Mouse (Mus musculus): ENCODE measurements around the gene Olfr635. TPM values are rescaled to one million over a fixed set of nuclear protein-coding genes. Genes with fewer than 3 reads are reported as not detected.

Olfr635 gene
- not detected for polyA plus RNA-seq (2014; fragmentation: Illumina TruSeq; extraction: RNeasy Lipid Tissue Mini Kit (QIAGEN cat#74804); ENCODE audit: insufficient read depth, low read depth, low replicate concordance)

GRCm38 (mm10) chr7:103970852-103971251, at the start of gene Olfr635:
Gene Olfr635 (plus strand): TSS chr7:103971152.

DNA sequence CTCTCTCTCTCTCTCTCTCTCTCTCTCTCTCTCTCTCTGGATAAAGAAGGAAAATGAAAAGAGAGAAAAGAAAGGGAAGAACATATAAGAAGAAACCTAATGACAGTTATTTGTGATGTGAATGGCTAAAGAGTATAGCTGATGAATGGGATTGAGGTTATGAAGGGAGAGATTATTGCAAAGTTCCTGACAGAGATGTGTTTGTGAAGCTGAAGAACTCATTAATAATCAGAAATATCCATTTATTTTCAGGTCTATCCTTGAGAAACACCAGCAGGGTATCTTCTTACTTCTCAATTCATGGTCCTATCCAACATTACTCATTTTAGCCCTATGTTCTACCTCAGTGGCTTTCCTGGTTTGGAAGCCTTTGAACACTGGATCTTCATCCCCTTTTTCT, 42.4 kb upstream of the Olfr635 start, which contains the start of gene Olfr631:
Olfr631 (plus strand) TSS at position 301 of the 400 bp plus-strand sequence.

GRCm38 (mm10) chr7:103934264-103934663, 36.7 kb upstream of the Olfr635 start, which contains the start of gene Olfr632:
Gene Olfr632 (plus strand): TSS chr7:103934347.

GRCm38 (mm10) chr7:103944137-103944536, 26.8 kb upstream of the Olfr635 start, which contains the start of gene Olfr633:
Gene Olfr633 (plus strand): TSS chr7:103944437.

GRCm38 (mm10) chr7:103998446-103998845, 27.5 kb downstream of the Olfr635 start, which contains the start of gene Olfr638:
Gene Olfr638 (plus strand): TSS chr7:103998746.

DNA sequence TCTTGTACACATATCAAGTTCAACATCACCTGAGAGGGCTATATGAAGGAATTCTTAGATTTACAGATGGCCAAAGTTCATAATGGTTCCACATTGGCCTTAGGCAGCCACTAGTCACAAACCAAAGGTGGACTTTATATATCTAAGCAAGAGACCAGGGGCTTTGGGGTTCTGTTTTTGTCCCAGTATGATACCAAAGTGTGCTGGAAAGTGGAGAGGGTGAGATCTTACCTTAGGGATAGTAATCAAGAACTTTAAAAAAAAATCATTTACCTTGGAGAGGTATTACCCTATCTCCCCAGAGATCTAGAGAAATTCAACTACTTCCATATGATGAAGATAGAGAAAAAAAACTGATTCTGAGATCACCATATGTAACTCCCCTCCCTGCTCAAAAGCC, 46.3 kb downstream of the Olfr635 start, which contains the start of gene Olfr639:
Olfr639 (minus strand) TSS at position 101 of the 400 bp plus-strand sequence.

DNA sequence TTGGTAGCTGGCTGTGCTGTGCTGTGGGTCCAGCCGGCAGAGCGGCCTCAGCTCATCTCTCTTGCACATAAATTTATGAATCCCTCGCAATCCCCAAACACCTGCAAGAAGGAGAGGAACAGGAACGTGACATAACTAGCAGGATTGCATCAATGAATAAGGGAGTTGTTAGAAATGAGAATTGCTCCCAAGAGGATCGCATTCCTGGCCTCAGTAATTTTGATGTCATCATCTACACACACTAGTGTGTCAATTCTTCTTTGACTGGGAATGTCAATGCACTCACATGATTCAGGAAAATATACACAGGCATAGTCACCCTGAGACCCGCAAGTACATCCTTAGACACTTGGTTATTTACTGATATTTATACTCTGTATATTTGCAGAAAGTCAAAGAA, 54.5 kb downstream of the Olfr635 start, which contains the start of gene Olfr640:
Olfr640 (minus strand) TSS at position 101 of the 400 bp plus-strand sequence.

DNA sequence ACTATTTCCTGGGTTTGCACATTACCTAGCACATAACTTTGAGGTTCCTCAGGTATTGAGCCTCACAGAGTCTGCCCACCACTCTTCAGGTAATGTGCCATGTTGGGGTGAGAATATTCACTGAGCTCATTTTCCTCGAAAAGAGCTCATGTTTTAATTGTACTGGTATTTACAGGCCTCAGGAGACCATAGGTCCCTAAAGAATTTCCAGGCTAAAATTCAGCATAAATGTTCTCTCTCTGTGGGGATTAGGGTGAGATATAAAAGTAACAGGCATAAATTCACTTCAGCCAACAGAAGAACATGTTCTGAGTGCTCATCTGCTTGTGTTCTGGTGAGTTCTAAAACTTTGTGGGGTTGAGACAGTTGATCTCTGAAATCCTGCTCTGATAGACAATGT, 64.2 kb downstream of the Olfr635 start, which contains the start of gene Olfr641:
Olfr641 (plus strand) TSS at position 301 of the 400 bp plus-strand sequence.

Other genes starting within 250 kb of the Olfr635 start
- gene Olfr628, start 240.8 kb upstream of the Olfr635 start, polyA plus RNA-seq (2014; fragmentation: Illumina TruSeq; extraction: RNeasy Lipid Tissue Mini Kit (QIAGEN cat#74804); ENCODE audit: insufficient read depth, low read depth, low replicate concordance): not detected
- not detected for gene Olfr629, start 226.2 kb upstream of the Olfr635 start, polyA plus RNA-seq (2014; fragmentation: Illumina TruSeq; extraction: RNeasy Lipid Tissue Mini Kit (QIAGEN cat#74804); ENCODE audit: insufficient read depth, low read depth, low replicate concordance)
- gene Olfr630, start 213.8 kb upstream of the Olfr635 start, polyA plus RNA-seq (2014; fragmentation: Illumina TruSeq; extraction: RNeasy Lipid Tissue Mini Kit (QIAGEN cat#74804); ENCODE audit: insufficient read depth, low read depth, low replicate concordance): not detected
- gene Olfr69, start 199.6 kb upstream of the Olfr635 start, polyA plus RNA-seq (2014; fragmentation: Illumina TruSeq; extraction: RNeasy Lipid Tissue Mini Kit (QIAGEN cat#74804); ENCODE audit: insufficient read depth, low read depth, low replicate concordance): not detected
- not detected for gene Olfr68, start 191.5 kb upstream of the Olfr635 start, polyA plus RNA-seq (2014; fragmentation: Illumina TruSeq; extraction: RNeasy Lipid Tissue Mini Kit (QIAGEN cat#74804); ENCODE audit: insufficient read depth, low read depth, low replicate concordance)
- not detected for gene Olfr67, start 179.3 kb upstream of the Olfr635 start, polyA plus RNA-seq (2014; fragmentation: Illumina TruSeq; extraction: RNeasy Lipid Tissue Mini Kit (QIAGEN cat#74804); ENCODE audit: insufficient read depth, low read depth, low replicate concordance)
- gene Hbb-bt, start 157.2 kb upstream of the Olfr635 start, polyA plus RNA-seq (2014; fragmentation: Illumina TruSeq; extraction: RNeasy Lipid Tissue Mini Kit (QIAGEN cat#74804); ENCODE audit: insufficient read depth, low read depth, low replicate concordance): 3,244 TPM
- 22,942 TPM for gene Hbb-bs, start 143.1 kb upstream of the Olfr635 start, polyA plus RNA-seq (2014; fragmentation: Illumina TruSeq; extraction: RNeasy Lipid Tissue Mini Kit (QIAGEN cat#74804); ENCODE audit: insufficient read depth, low read depth, low replicate concordance)
- not detected for gene Hbb-bh2, start 130.6 kb upstream of the Olfr635 start, polyA plus RNA-seq (2014; fragmentation: Illumina TruSeq; extraction: RNeasy Lipid Tissue Mini Kit (QIAGEN cat#74804); ENCODE audit: insufficient read depth, low read depth, low replicate concordance)
- gene Hbb-bh1, start 128.0 kb upstream of the Olfr635 start, polyA plus RNA-seq (2014; fragmentation: Illumina TruSeq; extraction: RNeasy Lipid Tissue Mini Kit (QIAGEN cat#74804); ENCODE audit: insufficient read depth, low read depth, low replicate concordance): not detected
- not detected for gene Hbb-y, start 117.9 kb upstream of the Olfr635 start, polyA plus RNA-seq (2014; fragmentation: Illumina TruSeq; extraction: RNeasy Lipid Tissue Mini Kit (QIAGEN cat#74804); ENCODE audit: insufficient read depth, low read depth, low replicate concordance)
- not detected for gene Olfr66, start 84.9 kb upstream of the Olfr635 start, polyA plus RNA-seq (2014; fragmentation: Illumina TruSeq; extraction: RNeasy Lipid Tissue Mini Kit (QIAGEN cat#74804); ENCODE audit: insufficient read depth, low read depth, low replicate concordance)
- gene Olfr64, start 76.7 kb upstream of the Olfr635 start, polyA plus RNA-seq (2014; fragmentation: Illumina TruSeq; extraction: RNeasy Lipid Tissue Mini Kit (QIAGEN cat#74804); ENCODE audit: insufficient read depth, low read depth, low replicate concordance): not detected
- gene Olfr65, start 67.7 kb upstream of the Olfr635 start, polyA plus RNA-seq (2014; fragmentation: Illumina TruSeq; extraction: RNeasy Lipid Tissue Mini Kit (QIAGEN cat#74804); ENCODE audit: insufficient read depth, low read depth, low replicate concordance): not detected
- not detected for gene Olfr631, start 42.3 kb upstream of the Olfr635 start, polyA plus RNA-seq (2014; fragmentation: Illumina TruSeq; extraction: RNeasy Lipid Tissue Mini Kit (QIAGEN cat#74804); ENCODE audit: insufficient read depth, low read depth, low replicate concordance)
- gene Olfr632, start 36.8 kb upstream of the Olfr635 start, polyA plus RNA-seq (2014; fragmentation: Illumina TruSeq; extraction: RNeasy Lipid Tissue Mini Kit (QIAGEN cat#74804); ENCODE audit: insufficient read depth, low read depth, low replicate concordance): not detected
- gene Olfr633, start 26.7 kb upstream of the Olfr635 start, polyA plus RNA-seq (2014; fragmentation: Illumina TruSeq; extraction: RNeasy Lipid Tissue Mini Kit (QIAGEN cat#74804); ENCODE audit: insufficient read depth, low read depth, low replicate concordance): not detected
- gene Olfr638, start 27.6 kb downstream of the Olfr635 start, polyA plus RNA-seq (2014; fragmentation: Illumina TruSeq; extraction: RNeasy Lipid Tissue Mini Kit (QIAGEN cat#74804); ENCODE audit: insufficient read depth, low read depth, low replicate concordance): not detected
- gene Olfr639, start 46.2 kb downstream of the Olfr635 start, polyA plus RNA-seq (2014; fragmentation: Illumina TruSeq; extraction: RNeasy Lipid Tissue Mini Kit (QIAGEN cat#74804); ENCODE audit: insufficient read depth, low read depth, low replicate concordance): not detected
- not detected for gene Olfr640, start 54.4 kb downstream of the Olfr635 start, polyA plus RNA-seq (2014; fragmentation: Illumina TruSeq; extraction: RNeasy Lipid Tissue Mini Kit (QIAGEN cat#74804); ENCODE audit: insufficient read depth, low read depth, low replicate concordance)
- gene Olfr641, start 64.3 kb downstream of the Olfr635 start, polyA plus RNA-seq (2014; fragmentation: Illumina TruSeq; extraction: RNeasy Lipid Tissue Mini Kit (QIAGEN cat#74804); ENCODE audit: insufficient read depth, low read depth, low replicate concordance): not detected
- not detected for gene Olfr642, start 81.5 kb downstream of the Olfr635 start, polyA plus RNA-seq (2014; fragmentation: Illumina TruSeq; extraction: RNeasy Lipid Tissue Mini Kit (QIAGEN cat#74804); ENCODE audit: insufficient read depth, low read depth, low replicate concordance)
- not detected for gene 4930516K23Rik, start 90.3 kb downstream of the Olfr635 start, polyA plus RNA-seq (2014; fragmentation: Illumina TruSeq; extraction: RNeasy Lipid Tissue Mini Kit (QIAGEN cat#74804); ENCODE audit: insufficient read depth, low read depth, low replicate concordance)
- not detected for gene Olfr644, start 100.7 kb downstream of the Olfr635 start, polyA plus RNA-seq (2014; fragmentation: Illumina TruSeq; extraction: RNeasy Lipid Tissue Mini Kit (QIAGEN cat#74804); ENCODE audit: insufficient read depth, low read depth, low replicate concordance)
- gene Olfr645, start 114.3 kb downstream of the Olfr635 start, polyA plus RNA-seq (2014; fragmentation: Illumina TruSeq; extraction: RNeasy Lipid Tissue Mini Kit (QIAGEN cat#74804); ENCODE audit: insufficient read depth, low read depth, low replicate concordance): not detected
- not detected for gene Olfr646, start 133.7 kb downstream of the Olfr635 start, polyA plus RNA-seq (2014; fragmentation: Illumina TruSeq; extraction: RNeasy Lipid Tissue Mini Kit (QIAGEN cat#74804); ENCODE audit: insufficient read depth, low read depth, low replicate concordance)
- not detected for gene Ubqln5, start 158.7 kb downstream of the Olfr635 start, polyA plus RNA-seq (2014; fragmentation: Illumina TruSeq; extraction: RNeasy Lipid Tissue Mini Kit (QIAGEN cat#74804); ENCODE audit: insufficient read depth, low read depth, low replicate concordance)
- not detected for gene Olfr643, start 166.3 kb downstream of the Olfr635 start, polyA plus RNA-seq (2014; fragmentation: Illumina TruSeq; extraction: RNeasy Lipid Tissue Mini Kit (QIAGEN cat#74804); ENCODE audit: insufficient read depth, low read depth, low replicate concordance)
- gene Ubqln3, start 172.1 kb downstream of the Olfr635 start, polyA plus RNA-seq (2014; fragmentation: Illumina TruSeq; extraction: RNeasy Lipid Tissue Mini Kit (QIAGEN cat#74804); ENCODE audit: insufficient read depth, low read depth, low replicate concordance): not detected
- not detected for gene Ubqlnl, start 179.4 kb downstream of the Olfr635 start, polyA plus RNA-seq (2014; fragmentation: Illumina TruSeq; extraction: RNeasy Lipid Tissue Mini Kit (QIAGEN cat#74804); ENCODE audit: insufficient read depth, low read depth, low replicate concordance)
- gene Olfm5, start 193.7 kb downstream of the Olfr635 start, polyA plus RNA-seq (2014; fragmentation: Illumina TruSeq; extraction: RNeasy Lipid Tissue Mini Kit (QIAGEN cat#74804); ENCODE audit: insufficient read depth, low read depth, low replicate concordance): not detected
- not detected for gene Olfr648, start 212.2 kb downstream of the Olfr635 start, polyA plus RNA-seq (2014; fragmentation: Illumina TruSeq; extraction: RNeasy Lipid Tissue Mini Kit (QIAGEN cat#74804); ENCODE audit: insufficient read depth, low read depth, low replicate concordance)
- gene Olfr649, start 224.8 kb downstream of the Olfr635 start, polyA plus RNA-seq (2014; fragmentation: Illumina TruSeq; extraction: RNeasy Lipid Tissue Mini Kit (QIAGEN cat#74804); ENCODE audit: insufficient read depth, low read depth, low replicate concordance): not detected
- 0.55 TPM for gene Trim6, start 247.6 kb downstream of the Olfr635 start, polyA plus RNA-seq (2014; fragmentation: Illumina TruSeq; extraction: RNeasy Lipid Tissue Mini Kit (QIAGEN cat#74804); ENCODE audit: insufficient read depth, low read depth, low replicate concordance)

Measured in lung, adult 10 weeks (tissue).